Mouse (Mus musculus) heart, embryonic 16.5 days (tissue): ENCODE measurements around the gene Mettl23. TPM values are rescaled to one million over a fixed set of nuclear protein-coding genes. Genes with fewer than 3 reads are reported as not detected.
A peak's percentile ranks its signal among the peaks of the same experiment; 100 is the strongest.

Experiments
- ATAC-seq: fragments of 200-750 bp; cut with Nextera tagmentation; replicated peaks from 2 replicates; pipeline ENCODE4 v1.8.0; 2017; ENCODE audit warnings: moderate number of reproducible peaks; ENCODE audit not compliant: insufficient read depth, low FRiP score; ENCODE audit errors: extremely low read depth
- H3K27ac ChIP-seq: fragments of 300-500 bp; sonication (generic); 2 replicates; pipeline ENCODE4 v1.5.1; 2014; ENCODE audit warnings: mild to moderate bottlenecking, low read length, control low read depth, moderate library complexity
- H3K27me3 ChIP-seq: fragments of 300-500 bp; sonication (generic); 2 replicates; pipeline ENCODE4 v1.6.1; 2014; ENCODE audit warnings: low read length, mixed read lengths; ENCODE audit not compliant: control insufficient read depth, insufficient read depth
- H3K36me3 ChIP-seq: fragments of 300-500 bp; sonication (generic); 2 replicates; pipeline ENCODE4 v1.6.1; 2014; ENCODE audit not compliant: control insufficient read depth, insufficient read depth
- H3K4me1 ChIP-seq: fragments of 300-500 bp; sonication (generic); 2 replicates; pipeline ENCODE4 v1.6.1; 2014; ENCODE audit warnings: low read length, mixed read lengths; ENCODE audit not compliant: control insufficient read depth, insufficient read depth
- H3K4me2 ChIP-seq: fragments of 300-500 bp; sonication (generic); 2 replicates; pipeline ENCODE4 v1.6.1; 2014; ENCODE audit warnings: low read depth, mild to moderate bottlenecking, control low read depth, low read length
- H3K4me3 ChIP-seq: fragments of 300-500 bp; sonication (generic); 2 replicates; pipeline ENCODE4 v1.5.1; 2014; ENCODE audit warnings: mild to moderate bottlenecking, control low read depth, low read length
- H3K9ac ChIP-seq: fragments of 300-500 bp; sonication (generic); 2 replicates; pipeline ENCODE4 v1.6.1; 2014; ENCODE audit warnings: low read length, control low read depth
- H3K9me3 ChIP-seq: fragments of 300-500 bp; sonication (generic); replicated peaks from 2 replicates; pipeline ENCODE4 v1.6.1; 2016; ENCODE audit warnings: low read length; ENCODE audit not compliant: control insufficient read depth
- WGBS: fragments of 180-500 bp; shearing (Covaris S2); extraction: QIAGEN DNeasy Blood & Tissue Kit; methylation state at CpG from one replicate; pipeline ENCODE4 v1.1.7; 2014; 5-methylcytosine and 5-hydroxymethylcytosine counted together
- polyA plus RNA-seq: library from polyadenylated mRNA; unstranded; fragments of >200 nt; fragmentation: Nextera tagmentation; extraction: Ambion mirVana; gene quantifications from 2 replicates; pipeline ENCODE4 v1.2.1, GENCODE M21; 2015

The Mettl23 gene
- polyA plus RNA-seq, 1 experiment from 2014 or later, result 69.8 TPM

- H3K27me3 ChIP-seq, result no peaks in the 10 kb centered on the region
- peaks cover 24% of the 10 kb centered on the region for H3K36me3 ChIP-seq
- peak overlapping the region; percentile 69 for H3K4me2 ChIP-seq
- H3K4me3 ChIP-seq, result peak overlapping the region; percentile 30
- 36% methylated on average over 4 of the region's 4 CpGs for WGBS
- H3K27ac ChIP-seq, result no peak overlapping the region
- H3K9me3 ChIP-seq, result no peaks in the 10 kb centered on the region
- H3K9ac ChIP-seq, result peak overlapping the region; percentile 99
- peaks cover 16% of the 10 kb centered on the region for H3K4me1 ChIP-seq
- ATAC-seq, result no peak
Measured at GRCm38 (mm10) chr11:116850085-116850484, 7.0 kb downstream of the Mettl23 start.

- Histone ChIP-seq H3K36me3 (peaks cover 24% of the 10 kb centered on the region), H3K27me3 (no peaks in the 10 kb centered on the region), H3K9me3 (no peaks in the 10 kb centered on the region), H3K4me1 (peaks cover 16% of the 10 kb centered on the region), H3K4me3 (peak overlapping the region; percentile 97), H3K9ac (peak overlapping the region; percentile 99), H3K27ac (peak overlapping the region; percentile 97), H3K4me2 (peak overlapping the region; percentile 69)
- WGBS, result 22% methylated on average over 6 of the region's 6 CpGs
- ATAC-seq, result no peak
Measured at GRCm38 (mm10) chr11:116850833-116851477, 7.9 kb downstream of the Mettl23 start.

- Histone ChIP-seq H3K9ac (peak overlapping the region; percentile 99), H3K36me3 (peaks cover 24% of the 10 kb centered on the region), H3K9me3 (no peaks in the 10 kb centered on the region), H3K27me3 (no peaks in the 10 kb centered on the region), H3K4me1 (peaks cover 16% of the 10 kb centered on the region), H3K4me3 (peak overlapping the region; percentile 97), H3K4me2 (peak overlapping the region; percentile 69), H3K27ac (peak overlapping the region; percentile 97)
- ATAC-seq, result no peak
- WGBS, result under 1% methylated on average over 29 of the region's 29 CpGs
Measured at GRCm38 (mm10) chr11:116851576-116852290, 8.7 kb downstream of the Mettl23 start.

- Histone ChIP-seq H3K4me3 (peak within 1 kb of the TSS; percentile 97), H3K4me1 (peaks cover 18% of the 10 kb centered on the region), H3K27ac (peak within 1 kb of the TSS; percentile 97), H3K4me2 (peak within 1 kb of the TSS; percentile 74), H3K9me3 (no peaks in the 10 kb centered on the region), H3K27me3 (no peaks in the 10 kb centered on the region), H3K36me3 (peaks cover 24% of the 10 kb centered on the region), H3K9ac (peak within 1 kb of the TSS; percentile 99)
- ATAC-seq, result peak; percentile 61
- under 1% methylated on average over 74 of the region's 91 CpGs for WGBS
Measured at GRCm38 (mm10) chr11:116852291-116852890, 9.3 kb downstream of the Mettl23 start, which contains the start of gene Mfsd11. Mfsd11 (plus strand) TSS chr11:116852440.

GRCm38 (mm10) chr11:116852891-116853511, 9.9 kb downstream of the Mettl23 start, which contains the start of gene Srsf2:
Srsf2 (minus strand) TSS chr11:116853094.
- Histone ChIP-seq H3K27ac (peak within 1 kb of the TSS; percentile 97), H3K4me1 (peaks cover 21% of the 10 kb centered on the region), H3K4me3 (peak within 1 kb of the TSS; percentile 97), H3K27me3 (no peaks in the 10 kb centered on the region), H3K9me3 (no peaks in the 10 kb centered on the region), H3K36me3 (peaks cover 24% of the 10 kb centered on the region), H3K9ac (peak within 1 kb of the TSS; percentile 99), H3K4me2 (peak within 1 kb of the TSS; percentile 74)
- ATAC-seq, result peak; percentile 84
- under 1% methylated on average over 74 of the region's 74 CpGs for WGBS

- H3K36me3 ChIP-seq, result peaks cover 19% of the 10 kb centered on the region
- H3K27me3 ChIP-seq, result no peaks in the 10 kb centered on the region
- ATAC-seq, result peak; percentile 88
- H3K4me3 ChIP-seq, result peak overlapping the region; percentile 97
- WGBS, result under 1% methylated on average over 36 of the region's 36 CpGs
- peaks cover 21% of the 10 kb centered on the region for H3K4me1 ChIP-seq
- peak overlapping the region; percentile 74 for H3K4me2 ChIP-seq
- H3K9ac ChIP-seq, result peak overlapping the region; percentile 92
- no peaks in the 10 kb centered on the region for H3K9me3 ChIP-seq
- H3K27ac ChIP-seq, result peak overlapping the region; percentile 97
Measured at GRCm38 (mm10) chr11:116853512-116853928, 10.4 kb downstream of the Mettl23 start.

GRCm38 (mm10) chr11:116854279-116854678, 11.2 kb downstream of the Mettl23 start:
- Histone ChIP-seq H3K36me3 (peaks cover 18% of the 10 kb centered on the region), H3K4me2 (peak overlapping the region; percentile 74), H3K4me3 (peak overlapping the region; percentile 97), H3K9ac (peak overlapping the region; percentile 92), H3K9me3 (no peaks in the 10 kb centered on the region), H3K27me3 (no peaks in the 10 kb centered on the region), H3K27ac (peak overlapping the region; percentile 97), H3K4me1 (peaks cover 21% of the 10 kb centered on the region)
- no peak for ATAC-seq
- WGBS, result 21% methylated on average over 10 of the region's 10 CpGs

- WGBS, result 29% methylated on average over 12 of the region's 12 CpGs
Measured at GRCm38 (mm10) chr11:116857183-116857850, 14.2 kb downstream of the Mettl23 start.

More at GRCm38 (mm10) chr11:116857183-116857850, 14.2 kb downstream of the Mettl23 start:
- no peak overlapping the region for H3K4me2 ChIP-seq
- H3K36me3 ChIP-seq, result peaks cover 21% of the 10 kb centered on the region
- H3K4me3 ChIP-seq, result no peak overlapping the region
- ATAC-seq, result no peak
- H3K4me1 ChIP-seq, result peaks cover 14% of the 10 kb centered on the region
- H3K9me3 ChIP-seq, result no peaks in the 10 kb centered on the region
- no peak overlapping the region for H3K27ac ChIP-seq
- H3K9ac ChIP-seq, result 0 out of 2 replicates have a peak overlapping the region, but pooled peaks have one; percentile 17
- H3K27me3 ChIP-seq, result no peaks in the 10 kb centered on the region
